8 mouse cellular contexts compared by ENCODE assay signal in the genomic region with DNA sequence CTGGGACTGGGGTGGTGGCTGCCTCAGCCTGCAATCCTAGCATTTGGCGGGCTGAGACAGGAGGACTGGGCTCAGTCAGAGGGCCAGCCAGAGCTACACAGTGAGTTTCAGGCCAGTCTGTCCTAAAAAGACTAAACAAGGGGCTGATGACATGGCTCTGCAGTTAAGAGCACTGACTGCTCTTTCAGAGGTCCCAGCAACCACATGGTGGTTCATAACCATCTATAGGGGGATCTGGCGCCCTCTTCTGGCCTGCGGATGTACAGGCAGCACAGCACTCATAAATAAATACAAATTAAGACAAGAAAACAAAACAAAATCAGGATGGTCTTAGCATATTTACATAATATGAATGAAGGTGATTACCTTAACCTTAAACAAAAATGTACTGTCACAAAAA. TPM values are rescaled to one million over a fixed set of nuclear protein-coding genes. Genes with fewer than 3 reads are reported as not detected.
A peak's percentile ranks its signal among the peaks of the same experiment; 100 is the strongest.
DNase-seq lines count a peak whose midpoint lies in the region; ATAC-seq and TF ChIP-seq lines count a peak whose summit lies in the region.

No protein-coding gene starts in this region.

- no peaks in the 10 kb centered on the region for H3K27me3 ChIP-seq in heart, adult 2 months (ENCODE audit: control insufficient read depth, insufficient read depth, low read length)
- no peaks in the 10 kb centered on the region for H3K27me3 ChIP-seq in kidney, embryonic 16.5 days (ENCODE audit: insufficient read depth, low read length)
- H3K27me3 ChIP-seq in lung, embryonic 14.5 days (ENCODE audit: insufficient read depth, low read length): no peaks in the 10 kb centered on the region
- no peaks in the 10 kb centered on the region for H3K27me3 ChIP-seq in neural tube, embryonic 15.5 days (replicated peaks)

- TF ChIP-seq POLR2A in heart, adult 2 months (IDR thresholded peaks at IDR 0.05; ENCODE audit: insufficient read depth, low read depth, low read length): no peak

- peak overlapping the region; percentile 84; the same call in 1 of the 2 replicates for H3K4me2 ChIP-seq in kidney, embryonic 16.5 days (replicated peaks; ENCODE audit: low read depth, low read length)
- peak overlapping the region; percentile 75 for H3K4me2 ChIP-seq in lung, embryonic 14.5 days
- peak overlapping the region; percentile 71 for H3K4me2 ChIP-seq in neural tube, embryonic 15.5 days

- no peaks in the 10 kb centered on the region for H3K9me3 ChIP-seq in kidney, embryonic 16.5 days (ENCODE audit: low read length)
- no peaks in the 10 kb centered on the region for H3K9me3 ChIP-seq in lung, embryonic 14.5 days (ENCODE audit: low read depth, low read length)
- no peaks in the 10 kb centered on the region for H3K9me3 ChIP-seq in neural tube, embryonic 15.5 days (replicated peaks)

- peaks cover 10% of the 10 kb centered on the region for H3K4me1 ChIP-seq in heart, adult 2 months (ENCODE audit: control insufficient read depth, insufficient read depth, low read length)
- H3K4me1 ChIP-seq in kidney, embryonic 16.5 days (ENCODE audit: insufficient read depth, low read length): peaks cover 16% of the 10 kb centered on the region; the same call in 1 of the 2 replicates
- no peaks in the 10 kb centered on the region for H3K4me1 ChIP-seq in lung, embryonic 14.5 days (ENCODE audit: insufficient read depth)
- H3K4me1 ChIP-seq in neural tube, embryonic 15.5 days: peaks cover 21% of the 10 kb centered on the region

- no peak for ATAC-seq in kidney, embryonic 16.5 days (ENCODE audit: low FRiP score, low TSS enrichment)
- no peak for ATAC-seq in lung, embryonic 14.5 days (ENCODE audit: insufficient read depth)
- no peak for ATAC-seq in neural tube, embryonic 15.5 days (ENCODE audit: low FRiP score)

- 0 out of 2 replicates have a peak, but pooled peaks have one; percentile 24 for TF ChIP-seq EP300 in heart, adult 2 months (IDR thresholded peaks at IDR 0.05; ENCODE audit: insufficient read depth, low read depth, low read length)

- no peak overlapping the region; the same call in 1 of the 2 replicates for H3K9ac ChIP-seq in heart, adult 2 months (ENCODE audit: low read depth, low read length)
- H3K9ac ChIP-seq in kidney, embryonic 16.5 days (replicated peaks; ENCODE audit: low read length): no peak overlapping the region; the same call in 1 of the 2 replicates
- no peak overlapping the region for H3K9ac ChIP-seq in lung, embryonic 14.5 days
- 0 out of 2 replicates have a peak overlapping the region, but pooled peaks have one; percentile 95 for H3K9ac ChIP-seq in neural tube, embryonic 15.5 days (replicated peaks)

- TF ChIP-seq CTCF in heart, adult 2 months (IDR thresholded peaks at IDR 0.05): peak; percentile 96
- peak; percentile 76 for TF ChIP-seq CTCF in lung, embryonic 14.5 days (IDR thresholded peaks at IDR 0.05; ENCODE audit: low read depth)

- no peaks in the 10 kb centered on the region; the same call in none of the 2 replicates for H3K79me2 ChIP-seq in heart, adult 2 months (replicated peaks; ENCODE audit: control insufficient read depth, insufficient read depth, low read length)

- DNase-seq in B cell, adult 2 months: peak; percentile 89 to 91
- peak; percentile 85 for DNase-seq in R1 (ENCODE audit: low read depth, low spot score)
- DNase-seq in embryo, embryonic 10 days (ENCODE audit: low spot score): peak; percentile 80
- DNase-seq in heart, adult 2 months: peak; percentile 68 to 81
- DNase-seq in lung, embryonic 14.5 days: peak; percentile 86
- peak; percentile 84 for DNase-seq in thymus, postnatal 25 days

- no peak overlapping the region; the same call in 1 of the 2 replicates for H3K4me3 ChIP-seq in heart, adult 2 months
- no peak overlapping the region for H3K4me3 ChIP-seq in kidney, embryonic 16.5 days (ENCODE audit: low read length)
- peak overlapping the region; percentile 93; the same call in 1 of the 2 replicates for H3K4me3 ChIP-seq in lung, embryonic 14.5 days (ENCODE audit: low read depth, low read length)
- peak overlapping the region; percentile 97; the same call in 1 of the 2 replicates for H3K4me3 ChIP-seq in neural tube, embryonic 15.5 days (replicated peaks)

- WGBS in heart, adult 2 months: 38% methylated on average over 3 of the region's 3 CpGs
- WGBS in kidney, embryonic 16.5 days: 32% methylated on average over 3 of the region's 3 CpGs
- 25% methylated on average over 3 of the region's 3 CpGs for WGBS in lung, embryonic 14.5 days
- WGBS in neural tube, embryonic 15.5 days: 32% methylated on average over 3 of the region's 3 CpGs

- no peak overlapping the region for H3K27ac ChIP-seq in heart, adult 2 months
- no peak overlapping the region for H3K27ac ChIP-seq in kidney, embryonic 16.5 days (ENCODE audit: low read length)
- H3K27ac ChIP-seq in lung, embryonic 14.5 days (ENCODE audit: low read depth): no peak overlapping the region
- H3K27ac ChIP-seq in neural tube, embryonic 15.5 days (replicated peaks): no peak overlapping the region

- H3K36me3 ChIP-seq in heart, adult 2 months (ENCODE audit: control insufficient read depth, insufficient read depth, low read length): peaks cover 4% of the 10 kb centered on the region; the same call in 1 of the 2 replicates
- H3K36me3 ChIP-seq in kidney, embryonic 16.5 days (ENCODE audit: insufficient read depth, low read length): peaks cover 18% of the 10 kb centered on the region
- H3K36me3 ChIP-seq in lung, embryonic 14.5 days (ENCODE audit: insufficient read depth): peaks cover 24% of the 10 kb centered on the region
- H3K36me3 ChIP-seq in neural tube, embryonic 15.5 days: peaks cover 20% of the 10 kb centered on the region

- intact Hi-C loops in heart, adult 2 months (cut with DNase I): no loop called here

RNA-seq across cellular contexts. Expression of a gene that starts 1.4 kb away (rescaled TPM):
- total RNA-seq in heart, adult 2 months (2021): 10 to 100 TPM; 59.3 to 69.2 TPM
- 81.8 and 106 TPM in 2 replicates for polyA plus RNA-seq in heart, adult 2 months (2012; rRNA removed)
- 177 and 178 TPM in 2 replicates for polyA plus RNA-seq in kidney, embryonic 16.5 days (2015; fragmentation: Nextera tagmentation; extraction: Ambion mirVana)
- 151 and 155 TPM in 2 replicates for polyA plus RNA-seq in lung, embryonic 14.5 days (2014; fragmentation: Nextera tagmentation; extraction: Ambion mirVana)
- 198 and 218 TPM in 2 replicates for polyA plus RNA-seq in neural tube, embryonic 15.5 days (2015; fragmentation: Nextera tagmentation; extraction: Ambion mirVana)

RNA-seq across cellular contexts. Expression of a gene that starts 10.0 kb away (rescaled TPM):
- total RNA-seq in heart, adult 2 months (2021): 100 to 1,000 TPM; 137 to 175 TPM
- 192 TPM in 2 replicates for polyA plus RNA-seq in heart, adult 2 months (2012; rRNA removed)
- 449 and 450 TPM in 2 replicates for polyA plus RNA-seq in kidney, embryonic 16.5 days (2015; fragmentation: Nextera tagmentation; extraction: Ambion mirVana)
- 341 and 344 TPM in 2 replicates for polyA plus RNA-seq in lung, embryonic 14.5 days (2014; fragmentation: Nextera tagmentation; extraction: Ambion mirVana)
- 460 and 502 TPM in 2 replicates for polyA plus RNA-seq in neural tube, embryonic 15.5 days (2015; fragmentation: Nextera tagmentation; extraction: Ambion mirVana)

RNA-seq across cellular contexts. Expression of a gene that starts 17.3 kb away (rescaled TPM):
- total RNA-seq in heart, adult 2 months (2021): 10 to 100 TPM; 48.7 to 61.1 TPM
- polyA plus RNA-seq in heart, adult 2 months (2012; rRNA removed): 24.9 and 34.1 TPM in 2 replicates
- 82.6 and 90.6 TPM in 2 replicates for polyA plus RNA-seq in kidney, embryonic 16.5 days (2015; fragmentation: Nextera tagmentation; extraction: Ambion mirVana)
- 59.6 and 63.2 TPM in 2 replicates for polyA plus RNA-seq in lung, embryonic 14.5 days (2014; fragmentation: Nextera tagmentation; extraction: Ambion mirVana)
- polyA plus RNA-seq in neural tube, embryonic 15.5 days (2015; fragmentation: Nextera tagmentation; extraction: Ambion mirVana): 55.7 and 62.0 TPM in 2 replicates

RNA-seq across cellular contexts. Expression of a gene that starts 49.1 kb away (rescaled TPM):
- total RNA-seq in heart, adult 2 months (2021): 1 to 10 TPM; 3.2 to 5.7 TPM
- polyA plus RNA-seq in heart, adult 2 months (2012; rRNA removed): 5.8 and 6.0 TPM in 2 replicates
- 2.7 and 3.0 TPM in 2 replicates for polyA plus RNA-seq in kidney, embryonic 16.5 days (2015; fragmentation: Nextera tagmentation; extraction: Ambion mirVana)
- 1.6 and 1.7 TPM in 2 replicates for polyA plus RNA-seq in lung, embryonic 14.5 days (2014; fragmentation: Nextera tagmentation; extraction: Ambion mirVana)
- 1.6 and 1.9 TPM in 2 replicates for polyA plus RNA-seq in neural tube, embryonic 15.5 days (2015; fragmentation: Nextera tagmentation; extraction: Ambion mirVana)

Comparison
In these comparisons a context has a peak if more than half of its experiments do, and no peak if none do; other contexts are left out.
1. H3K4me3 ChIP-seq: peak in lung, embryonic 14.5 days (single experiment) and neural tube, embryonic 15.5 days (single experiment); none in heart, adult 2 months (single experiment) and kidney, embryonic 16.5 days (single experiment).
2. Peak in every context shown above with its lines, with median percentiles within 50 percentile points of each other: DNase-seq and H3K4me2 ChIP-seq.